Mouse (Mus musculus): ENCODE measurements at regions not wholly inside any gene's neighbourhood (a gene's known extent, or its start where the extent isn't known, plus 50 kb on each side); places are given as distances from the start of the nearest gene placed in this dataset.

- no peak for TF ChIP-seq KAT2A (IDR thresholded peaks at IDR 0.05; ENCODE audit: insufficient replicate concordance, low read length)
- no peak for TF ChIP-seq CTCF (conservative IDR thresholded peaks at IDR 0.05 in 1 of 2, IDR thresholded peaks at IDR 0.05 in 1 of 2; ENCODE audit: low read depth in 2 of 2, low read length in 2 of 2)
- no peak for TF ChIP-seq UBTF (IDR thresholded peaks at IDR 0.05; ENCODE audit: low read depth, low read length)
- no peak for TF ChIP-seq NELFE (IDR thresholded peaks at IDR 0.05; ENCODE audit: low read depth, low read length)
These were observed 75.3 kb upstream of the Supt20 start (continued) for GRCm38 (mm10) chr3:54617298-54617697.

- Histone ChIP-seq H3K4me2 (ENCODE audit: insufficient read depth, low read depth, poor library complexity, severe bottlenecking) (no peak overlapping the region), H3K9ac (ENCODE audit: insufficient read depth, low read depth) (no peak overlapping the region), H3K9me3 (replicated peaks; ENCODE audit: low read length) (peaks cover 7% of the 10 kb centered on the region), H3K4me3 (replicated peaks in 1 of 3; ENCODE audit: low read depth in 2 of 3, low read length in 2 of 3, poor library complexity in 1 of 3) (no peak overlapping the region), H3K27me3 (replicated peaks) (no peaks in the 10 kb centered on the region), H3K79me2 (replicated peaks; ENCODE audit: control insufficient read depth, extremely low read depth, insufficient read depth, poor library complexity, severe bottlenecking) (no peaks in the 10 kb centered on the region), H3K4me1 (ENCODE audit: control insufficient read depth in 1 of 2, insufficient read depth in 2 of 2) (0 out of 4 replicates have a peak, but pooled peaks cover 0 to 4% of the 10 kb centered on the region in 2 experiments), H3K27ac (ENCODE audit: insufficient read depth, low read depth) (no peak overlapping the region), H3K36me3 (replicated peaks in 1 of 2; ENCODE audit: control insufficient read depth in 1 of 2, insufficient read depth in 1 of 2, low read length in 1 of 2) (no peaks in the 10 kb centered on the region)
- in situ Hi-C loops (cut with MboI; ENCODE audit: low pct_ligation_motif_present, low pct_unique_long_range_greater_than_20kb, low sequenced_read_pairs) (no loop called here), dilution Hi-C loops (cut with MboI; ENCODE audit: extremely low pct_ligation_motif_present, extremely low pct_unique_long_range_greater_than_20kb, low sequenced_read_pairs) (no loop called here)
- no peak for DNase-seq (ENCODE audit: extremely low read depth)
- TF ChIP-seq POLR2A (IDR thresholded peaks at IDR 0.05; ENCODE audit: low read depth, low read length): no peak
- no peak for TF ChIP-seq E2F4 (IDR thresholded peaks at IDR 0.05; ENCODE audit: insufficient replicate concordance, low read depth, low read length)
- TF ChIP-seq IRF4 (IDR thresholded peaks at IDR 0.05; ENCODE audit: low read depth, low read length): no peak
- no peak for TF ChIP-seq POLR2AphosphoS2 (IDR thresholded peaks at IDR 0.05; ENCODE audit: low read depth, low read length)
These were observed 74.3 kb upstream of the Supt20 start for GRCm38 (mm10) chr3:54618286-54618685.

- Histone ChIP-seq H3K4me3 (replicated peaks in 1 of 3; ENCODE audit: low read depth in 2 of 3, low read length in 2 of 3, poor library complexity in 1 of 3) (no peak overlapping the region), H3K9me3 (replicated peaks; ENCODE audit: low read length) (peaks cover 19% of the 10 kb centered on the region), H3K79me2 (replicated peaks; ENCODE audit: control insufficient read depth, extremely low read depth, insufficient read depth, poor library complexity, severe bottlenecking) (no peaks in the 10 kb centered on the region), H3K27me3 (replicated peaks) (no peaks in the 10 kb centered on the region), H3K9ac (ENCODE audit: insufficient read depth, low read depth) (0 out of 2 replicates have a peak overlapping the region, but pooled peaks have one; percentile 25), H3K4me1 (ENCODE audit: control insufficient read depth in 1 of 2, insufficient read depth in 2 of 2) (peaks cover 3 to 14% of the 10 kb centered on the region in 2 experiments; a peak in 3 of 4 replicates), H3K36me3 (replicated peaks in 1 of 2; ENCODE audit: control insufficient read depth in 1 of 2, insufficient read depth in 1 of 2, low read length in 1 of 2) (no peaks in the 10 kb centered on the region), H3K4me2 (ENCODE audit: insufficient read depth, low read depth, poor library complexity, severe bottlenecking) (peak overlapping the region; percentile 46; the same call in 1 of the 2 replicates), H3K27ac (ENCODE audit: insufficient read depth, low read depth) (no peak overlapping the region)
- TF ChIP-seq JUND (conservative IDR thresholded peaks at IDR 0.05; ENCODE audit: low read depth, low read length): no peak
- TF ChIP-seq CHD1 (IDR thresholded peaks at IDR 0.05; ENCODE audit: low read depth, low read length): no peak
- TF ChIP-seq BHLHE40 (IDR thresholded peaks at IDR 0.05; ENCODE audit: low read depth, low read length): peak; percentile 47
- no peak for TF ChIP-seq ZC3H11A (IDR thresholded peaks at IDR 0.05; ENCODE audit: low read depth, low read length)
- TF ChIP-seq NELFE (IDR thresholded peaks at IDR 0.05; ENCODE audit: low read depth, low read length): no peak
- no peak for TF ChIP-seq USF2 (conservative IDR thresholded peaks at IDR 0.05; ENCODE audit: low read depth, low read length)
- TF ChIP-seq GABPA (IDR thresholded peaks at IDR 0.05; ENCODE audit: insufficient replicate concordance, low read depth, low read length): no peak
- no peak for TF ChIP-seq JUN (IDR thresholded peaks at IDR 0.05; ENCODE audit: insufficient read depth, low read depth, low read length)
- TF ChIP-seq TCF12 (IDR thresholded peaks at IDR 0.05; ENCODE audit: low read depth, low read length): 0 out of 2 replicates have a peak, but pooled peaks have one; percentile 35
- no peak for TF ChIP-seq POLR2A (IDR thresholded peaks at IDR 0.05; ENCODE audit: low read depth, low read length)
- peak; percentile 42; the same call in 1 of the 2 replicates for TF ChIP-seq NRF1 (IDR thresholded peaks at IDR 0.05; ENCODE audit: low read depth, low read length)
- no peak for TF ChIP-seq ZNF384 (IDR thresholded peaks at IDR 0.05; ENCODE audit: low read depth, low read length)
- TF ChIP-seq PAX5 (IDR thresholded peaks at IDR 0.05; ENCODE audit: low read length): no peak
- TF ChIP-seq POLR2AphosphoS2 (IDR thresholded peaks at IDR 0.05; ENCODE audit: low read depth, low read length): no peak
- TF ChIP-seq RAD21 (IDR thresholded peaks at IDR 0.05; ENCODE audit: low read depth, low read length): no peak; the same call in 1 of the 2 replicates
- no peak for TF ChIP-seq CHD2 (IDR thresholded peaks at IDR 0.05; ENCODE audit: low read length)
- TF ChIP-seq IRF4 (IDR thresholded peaks at IDR 0.05; ENCODE audit: low read depth, low read length): peak; percentile 67
- no peak for TF ChIP-seq ETS1 (conservative IDR thresholded peaks at IDR 0.05; ENCODE audit: low read depth, low read length)
- TF ChIP-seq USF1 (IDR thresholded peaks at IDR 0.05; ENCODE audit: low read depth, low read length): no peak
- TF ChIP-seq SMC3 (IDR thresholded peaks at IDR 0.05; ENCODE audit: low read depth, low read length): no peak
- no peak for TF ChIP-seq KAT2A (IDR thresholded peaks at IDR 0.05; ENCODE audit: insufficient replicate concordance, low read length)
- no peak for TF ChIP-seq MAX (IDR thresholded peaks at IDR 0.05; ENCODE audit: low read length)
- peak; percentile 76 for TF ChIP-seq EP300 (IDR thresholded peaks at IDR 0.05; ENCODE audit: low read length)
- TF ChIP-seq CTCF (conservative IDR thresholded peaks at IDR 0.05 in 1 of 2, IDR thresholded peaks at IDR 0.05 in 1 of 2; ENCODE audit: low read depth in 2 of 2, low read length in 2 of 2): no peak
- TF ChIP-seq ELF1 (IDR thresholded peaks at IDR 0.05; ENCODE audit: low read depth, low read length): peak; percentile 60
- TF ChIP-seq E2F4 (IDR thresholded peaks at IDR 0.05; ENCODE audit: insufficient replicate concordance, low read depth, low read length): no peak
- 0 out of 2 replicates have a peak, but pooled peaks have one; percentile 22 for TF ChIP-seq MAZ (IDR thresholded peaks at IDR 0.05; ENCODE audit: low read depth, low read length)
- TF ChIP-seq UBTF (IDR thresholded peaks at IDR 0.05; ENCODE audit: low read depth, low read length): no peak
- dilution Hi-C loops (cut with MboI; ENCODE audit: extremely low pct_ligation_motif_present, extremely low pct_unique_long_range_greater_than_20kb, low sequenced_read_pairs) (no loop called here), in situ Hi-C loops (cut with MboI; ENCODE audit: low pct_ligation_motif_present, low pct_unique_long_range_greater_than_20kb, low sequenced_read_pairs) (no loop called here)
- peak; percentile 74 for DNase-seq (ENCODE audit: extremely low read depth)
These were observed 62.4 kb upstream of the Supt20 start for GRCm38 (mm10) chr3:54630254-54630653.

Data from CH12.LX (cell line).